Mouse (Mus musculus): ENCODE measurements around the gene Lyar. TPM values are rescaled to one million over a fixed set of nuclear protein-coding genes. Genes with fewer than 3 reads are reported as not detected.
A peak's percentile ranks its signal among the peaks of the same experiment; 100 is the strongest.

Lyar gene
- polyA plus RNA-seq, 2 experiments: 44.6 to 64.2 TPM

DNA sequence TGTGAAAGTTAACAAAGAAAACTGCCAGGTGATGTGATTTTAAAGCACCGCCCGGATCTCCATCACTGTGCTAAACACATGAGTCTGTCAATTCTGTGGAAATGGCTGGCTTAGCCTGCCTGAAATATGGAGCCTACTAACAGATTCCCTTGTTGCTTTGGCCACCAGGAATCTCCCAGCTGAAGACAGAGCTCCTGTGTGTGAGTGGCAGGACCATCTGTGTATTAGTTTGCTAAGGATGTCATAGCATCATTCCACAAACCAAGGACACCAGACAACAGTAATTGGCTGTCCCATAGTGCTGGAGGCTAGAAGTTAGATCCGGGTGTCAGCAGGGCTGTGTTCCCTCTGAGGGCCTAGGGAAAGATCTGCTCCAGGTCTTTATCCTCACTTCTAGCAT is 29.4 kb upstream of the Lyar start:
- no peaks in the 10 kb centered on the region for H3K27me3 ChIP-seq (ENCODE audit: control insufficient read depth, insufficient read depth, low read length)
- H3K4me1 ChIP-seq (replicated peaks; ENCODE audit: control insufficient read depth in 2 of 2, insufficient read depth in 2 of 2, low read length in 1 of 2): no peaks in the 10 kb centered on the region
- H3K9me3 ChIP-seq (ENCODE audit: control insufficient read depth, low read length): no peaks in the 10 kb centered on the region
- no peak for ATAC-seq (ENCODE audit: insufficient read depth)
- no peak overlapping the region for H3K9ac ChIP-seq (replicated peaks)
- WGBS (ENCODE audit: insufficient replicate concordance): 67% methylated on average over 3 of the region's 3 CpGs
- no peak overlapping the region for H3K4me2 ChIP-seq (ENCODE audit: low read depth)
- no peak for DNase-seq (ENCODE audit: low read depth in 3 of 3, low spot score in 3 of 3)
- TF ChIP-seq CTCF (IDR thresholded peaks at IDR 0.05; ENCODE audit: low read depth) (no peak), EP300 (IDR thresholded peaks at IDR 0.05; ENCODE audit: low read depth) (no peak)
- H3K4me3 ChIP-seq (ENCODE audit: insufficient read depth in 1 of 2, low read depth in 2 of 2, low read length in 2 of 2): no peak overlapping the region
- no peak overlapping the region for H3K27ac ChIP-seq
- H3K36me3 ChIP-seq (replicated peaks; ENCODE audit: control insufficient read depth, insufficient read depth, low read depth): no peaks in the 10 kb centered on the region

DNA sequence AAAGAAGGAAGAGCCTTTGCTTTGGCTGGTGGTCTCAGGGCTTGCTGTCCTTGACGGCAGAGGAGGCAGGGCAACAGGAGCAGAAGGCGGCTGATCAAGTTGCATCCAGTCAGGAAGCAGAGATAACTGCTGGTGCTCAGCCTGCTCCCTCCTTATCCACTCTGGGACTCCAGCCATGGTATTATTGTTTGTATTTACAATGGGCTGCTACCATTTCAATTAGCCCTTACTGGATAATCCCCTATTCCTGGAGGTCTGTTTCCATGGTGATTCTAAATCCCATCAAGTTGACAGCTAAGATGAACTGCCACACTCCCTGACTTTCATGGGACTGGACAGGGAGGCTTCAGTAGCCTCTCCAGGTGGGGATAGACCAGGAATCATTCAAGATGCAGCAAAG is 25.3 kb upstream of the Lyar start:
- H3K27me3 ChIP-seq (ENCODE audit: control insufficient read depth, insufficient read depth, low read length): no peaks in the 10 kb centered on the region
- H3K4me2 ChIP-seq (ENCODE audit: low read depth): no peak overlapping the region
- no peak overlapping the region for H3K27ac ChIP-seq
- no peak overlapping the region for H3K4me3 ChIP-seq (ENCODE audit: insufficient read depth in 1 of 2, low read depth in 2 of 2, low read length in 2 of 2)
- no peaks in the 10 kb centered on the region for H3K36me3 ChIP-seq (replicated peaks; ENCODE audit: control insufficient read depth, insufficient read depth, low read depth)
- 30% methylated on average over 2 of the region's 2 CpGs for WGBS (ENCODE audit: insufficient replicate concordance)
- TF ChIP-seq EP300 (IDR thresholded peaks at IDR 0.05; ENCODE audit: low read depth): no peak
- no peak for TF ChIP-seq CTCF (IDR thresholded peaks at IDR 0.05; ENCODE audit: low read depth)
- no peak for ATAC-seq (ENCODE audit: insufficient read depth)
- H3K9ac ChIP-seq (replicated peaks): no peak overlapping the region
- no peak for DNase-seq (ENCODE audit: low read depth in 3 of 3, low spot score in 3 of 3)
- no peaks in the 10 kb centered on the region for H3K4me1 ChIP-seq (replicated peaks; ENCODE audit: control insufficient read depth in 2 of 2, insufficient read depth in 2 of 2, low read length in 1 of 2)
- no peaks in the 10 kb centered on the region for H3K9me3 ChIP-seq (ENCODE audit: control insufficient read depth, low read length)

DNA sequence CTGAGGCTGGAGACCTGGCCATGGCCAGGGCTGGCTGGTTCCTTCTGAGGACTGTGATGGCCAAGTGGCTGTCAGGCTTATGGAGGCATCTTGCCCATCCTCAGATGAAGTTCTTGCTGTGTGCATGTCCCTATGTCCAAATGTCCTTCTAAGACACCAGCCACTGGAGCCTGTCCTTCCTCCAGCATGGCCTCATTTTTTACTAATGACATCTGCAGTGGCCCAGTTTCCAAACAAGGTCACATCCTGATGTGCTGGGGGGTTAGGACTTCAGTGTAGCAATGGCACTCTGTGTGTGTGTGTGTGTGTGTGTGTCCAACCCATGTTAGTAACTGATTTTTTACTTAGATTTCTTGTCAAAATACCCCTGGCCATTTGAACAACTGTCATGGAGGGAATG is 24.3 kb upstream of the Lyar start:
- H3K27me3 ChIP-seq (ENCODE audit: control insufficient read depth, insufficient read depth, low read length): no peaks in the 10 kb centered on the region
- TF ChIP-seq CTCF (IDR thresholded peaks at IDR 0.05; ENCODE audit: low read depth) (no peak), EP300 (IDR thresholded peaks at IDR 0.05; ENCODE audit: low read depth) (no peak)
- no peak overlapping the region for H3K27ac ChIP-seq
- H3K4me2 ChIP-seq (ENCODE audit: low read depth): no peak overlapping the region
- H3K36me3 ChIP-seq (replicated peaks; ENCODE audit: control insufficient read depth, insufficient read depth, low read depth): no peaks in the 10 kb centered on the region
- ATAC-seq (ENCODE audit: insufficient read depth) (no peak), DNase-seq (ENCODE audit: low read depth in 3 of 3, low spot score in 3 of 3) (no peak)
- no peak overlapping the region for H3K9ac ChIP-seq (replicated peaks)
- H3K4me3 ChIP-seq (ENCODE audit: insufficient read depth in 1 of 2, low read depth in 2 of 2, low read length in 2 of 2): no peak overlapping the region
- no peaks in the 10 kb centered on the region for H3K4me1 ChIP-seq (replicated peaks; ENCODE audit: control insufficient read depth in 2 of 2, insufficient read depth in 2 of 2, low read length in 1 of 2)
- H3K9me3 ChIP-seq (ENCODE audit: control insufficient read depth, low read length): no peaks in the 10 kb centered on the region

DNA sequence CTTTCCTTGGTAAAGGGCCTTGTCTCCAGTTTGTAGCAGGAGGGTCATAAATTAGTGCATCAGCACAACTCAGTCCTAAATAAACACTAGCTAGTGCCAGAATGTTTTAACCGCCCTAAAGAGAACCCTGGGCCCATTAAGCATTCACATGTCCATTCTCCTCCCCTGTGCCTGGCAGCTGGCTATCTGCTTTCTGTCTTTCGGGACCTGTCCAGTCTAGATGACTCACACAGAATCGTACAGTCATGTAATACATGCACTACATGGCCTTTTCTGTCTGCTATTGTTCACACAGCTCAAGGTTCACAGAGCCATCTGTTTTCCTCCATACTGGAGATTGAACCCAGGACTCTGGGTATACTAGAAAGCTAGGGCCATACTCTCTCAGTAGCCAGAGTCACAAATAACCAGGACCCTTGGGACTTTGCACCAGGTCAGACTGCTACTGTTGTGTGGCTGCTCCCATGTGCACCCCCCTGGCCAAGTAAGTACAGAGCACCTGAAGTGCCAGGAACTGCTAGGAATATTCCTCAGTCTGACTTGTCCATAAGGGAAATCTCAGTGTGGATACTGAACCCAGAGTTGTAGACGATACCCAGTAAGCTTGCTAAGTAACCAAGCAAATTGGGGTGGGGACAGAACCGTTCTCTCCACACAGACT is 23.3 kb upstream of the Lyar start:
- Histone ChIP-seq H3K27me3 (ENCODE audit: control insufficient read depth, insufficient read depth, low read length) (no peaks in the 10 kb centered on the region), H3K4me2 (ENCODE audit: low read depth) (no peak overlapping the region), H3K4me3 (ENCODE audit: insufficient read depth in 1 of 2, low read depth in 2 of 2, low read length in 2 of 2) (no peak overlapping the region), H3K9ac (replicated peaks) (no peak overlapping the region), H3K36me3 (replicated peaks; ENCODE audit: control insufficient read depth, insufficient read depth, low read depth) (no peaks in the 10 kb centered on the region), H3K9me3 (ENCODE audit: control insufficient read depth, low read length) (no peaks in the 10 kb centered on the region), H3K27ac (no peak overlapping the region), H3K4me1 (replicated peaks; ENCODE audit: control insufficient read depth in 2 of 2, insufficient read depth in 2 of 2, low read length in 1 of 2) (no peaks in the 10 kb centered on the region)
- WGBS (ENCODE audit: insufficient replicate concordance): 56% methylated on average over 5 of the region's 5 CpGs
- TF ChIP-seq EP300 (IDR thresholded peaks at IDR 0.05; ENCODE audit: low read depth): no peak
- no peak for TF ChIP-seq CTCF (IDR thresholded peaks at IDR 0.05; ENCODE audit: low read depth)
- DNase-seq (ENCODE audit: low read depth in 3 of 3, low spot score in 3 of 3): no peak
- no peak for ATAC-seq (ENCODE audit: insufficient read depth)

DNA sequence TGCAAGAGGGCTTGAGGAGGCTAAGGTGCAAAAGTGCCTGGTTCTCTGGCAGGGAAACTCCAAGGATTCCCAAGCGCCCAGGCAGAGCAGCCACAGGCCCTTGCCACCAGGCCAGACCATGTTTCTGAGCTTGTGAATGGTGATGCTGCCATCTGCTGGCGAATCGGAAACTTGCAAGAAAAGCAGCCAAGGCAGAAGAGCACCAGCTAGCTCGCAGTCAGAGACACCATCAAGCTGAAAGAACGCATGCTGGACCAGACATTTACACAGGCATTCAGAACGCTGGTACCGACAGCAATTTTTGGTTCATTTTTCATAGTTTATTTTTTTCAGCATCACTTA is 22.8 kb upstream of the Lyar start:
- ATAC-seq (ENCODE audit: insufficient read depth): no peak
- Histone ChIP-seq H3K9ac (replicated peaks) (no peak overlapping the region), H3K4me1 (replicated peaks; ENCODE audit: control insufficient read depth in 2 of 2, insufficient read depth in 2 of 2, low read length in 1 of 2) (no peaks in the 10 kb centered on the region), H3K27me3 (ENCODE audit: control insufficient read depth, insufficient read depth, low read length) (no peaks in the 10 kb centered on the region), H3K4me2 (ENCODE audit: low read depth) (no peak overlapping the region), H3K27ac (no peak overlapping the region), H3K9me3 (ENCODE audit: control insufficient read depth, low read length) (no peaks in the 10 kb centered on the region), H3K36me3 (replicated peaks; ENCODE audit: control insufficient read depth, insufficient read depth, low read depth) (no peaks in the 10 kb centered on the region), H3K4me3 (ENCODE audit: insufficient read depth in 1 of 2, low read depth in 2 of 2, low read length in 2 of 2) (no peak overlapping the region)
- peak; percentile 92 for TF ChIP-seq CTCF (IDR thresholded peaks at IDR 0.05; ENCODE audit: low read depth)
- TF ChIP-seq EP300 (IDR thresholded peaks at IDR 0.05; ENCODE audit: low read depth): no peak
- peak; percentile 28 to 41 (median 38) for DNase-seq (ENCODE audit: low read depth in 3 of 3, low spot score in 3 of 3)
- WGBS (ENCODE audit: insufficient replicate concordance): 23% methylated on average over 7 of the region's 7 CpGs
